Mouse (Mus musculus): ENCODE measurements around the gene Paqr6. TPM values are rescaled to one million over a fixed set of nuclear protein-coding genes. Genes with fewer than 3 reads are reported as not detected.
"Not testable (repeated sequence)": the region's sequence is repeated elsewhere in the genome, so short reads cannot be mapped to it uniquely, and the experiment has no call there.

The Paqr6 gene
- polyA plus RNA-seq, 1 experiment from 2014 or later = 2.9 TPM

- ATAC-seq = peak; percentile 48
- WGBS = 20% methylated on average over 6 of the region's 7 CpGs
- H3K4me3 ChIP-seq (ENCODE audit: low read length); H3K27ac ChIP-seq (ENCODE audit: low read depth, low read length); H3K9ac ChIP-seq (ENCODE audit: low read depth, low read length); H3K9me3 ChIP-seq (ENCODE audit: control insufficient read depth, low read length); H3K27me3 ChIP-seq (replicated peaks; ENCODE audit: control insufficient read depth, insufficient read depth, low read length); H3K36me3 ChIP-seq (ENCODE audit: control insufficient read depth, insufficient read depth, low read length); H3K4me2 ChIP-seq (ENCODE audit: low read length); H3K4me1 ChIP-seq (ENCODE audit: control insufficient read depth, insufficient read depth, low read depth, low read length): not testable (repeated sequence)
Observed at GRCm38 (mm10) chr3:88376644-88377043, 12.3 kb downstream of the Paqr6 start.

GRCm38 (mm10) chr3:88378599-88378998 is 14.2 kb downstream of the Paqr6 start, which contains the start of gene Bglap2:
TSS of gene Bglap2 (minus strand) at chr3:88378699.
- ATAC-seq; H3K9me3 ChIP-seq (ENCODE audit: control insufficient read depth, low read length); H3K9ac ChIP-seq (ENCODE audit: low read depth, low read length); H3K27me3 ChIP-seq (replicated peaks; ENCODE audit: control insufficient read depth, insufficient read depth, low read length); H3K4me3 ChIP-seq (ENCODE audit: low read length); H3K36me3 ChIP-seq (ENCODE audit: control insufficient read depth, insufficient read depth, low read length); H3K4me1 ChIP-seq (ENCODE audit: control insufficient read depth, insufficient read depth, low read depth, low read length); H3K27ac ChIP-seq (ENCODE audit: low read depth, low read length); H3K4me2 ChIP-seq (ENCODE audit: low read length): not testable (repeated sequence)
- WGBS = 73% methylated on average over 4 of the region's 5 CpGs

GRCm38 (mm10) chr3:88381389-88382315 is 17.3 kb downstream of the Paqr6 start:
- WGBS = 6% methylated on average over 17 of the region's 22 CpGs
- H3K27ac ChIP-seq (ENCODE audit: low read depth, low read length) = 0 out of 2 replicates have a peak overlapping the region, but pooled peaks have one; percentile 29
- not testable (repeated sequence) for H3K9me3 ChIP-seq (ENCODE audit: control insufficient read depth, low read length); H3K36me3 ChIP-seq (ENCODE audit: control insufficient read depth, insufficient read depth, low read length); H3K4me1 ChIP-seq (ENCODE audit: control insufficient read depth, insufficient read depth, low read depth, low read length); H3K27me3 ChIP-seq (replicated peaks; ENCODE audit: control insufficient read depth, insufficient read depth, low read length)
- peak overlapping the region; percentile 17; the same call in 1 of the 2 replicates for H3K4me3 ChIP-seq (ENCODE audit: low read length)
- peak overlapping the region; percentile 50 for H3K4me2 ChIP-seq (ENCODE audit: low read length)
- peak; percentile 89 for ATAC-seq
- H3K9ac ChIP-seq (ENCODE audit: low read depth, low read length) = peak overlapping the region; percentile 55

- peak; percentile 27; the same call in 1 of the 2 replicates for ATAC-seq
- not testable (repeated sequence) for H3K4me2 ChIP-seq (ENCODE audit: low read length); H3K27ac ChIP-seq (ENCODE audit: low read depth, low read length); H3K4me1 ChIP-seq (ENCODE audit: control insufficient read depth, insufficient read depth, low read depth, low read length); H3K36me3 ChIP-seq (ENCODE audit: control insufficient read depth, insufficient read depth, low read length); H3K9ac ChIP-seq (ENCODE audit: low read depth, low read length); H3K27me3 ChIP-seq (replicated peaks; ENCODE audit: control insufficient read depth, insufficient read depth, low read length); H3K4me3 ChIP-seq (ENCODE audit: low read length); H3K9me3 ChIP-seq (ENCODE audit: control insufficient read depth, low read length)
- WGBS = 24% methylated on average over 1 of the region's 7 CpGs
Observed at GRCm38 (mm10) chr3:88382383-88382782, 18.0 kb downstream of the Paqr6 start.

- no peaks in the 10 kb centered on the region for H3K4me1 ChIP-seq (ENCODE audit: control insufficient read depth, insufficient read depth, low read depth, low read length)
- 86% methylated on average over 5 of the region's 5 CpGs for WGBS
- no peak within 1 kb of the TSS for H3K27ac ChIP-seq (ENCODE audit: low read depth, low read length)
- no peaks in the 10 kb centered on the region for H3K9me3 ChIP-seq (ENCODE audit: control insufficient read depth, low read length)
- no peak within 1 kb of the TSS for H3K4me2 ChIP-seq (ENCODE audit: low read length)
- no peaks in the 10 kb centered on the region for H3K36me3 ChIP-seq (ENCODE audit: control insufficient read depth, insufficient read depth, low read length)
- ATAC-seq = no peak
- no peaks in the 10 kb centered on the region for H3K27me3 ChIP-seq (replicated peaks; ENCODE audit: control insufficient read depth, insufficient read depth, low read length)
- no peak within 1 kb of the TSS for H3K9ac ChIP-seq (ENCODE audit: low read depth, low read length)
- no peak within 1 kb of the TSS for H3K4me3 ChIP-seq (ENCODE audit: low read length)
Observed at GRCm38 (mm10) chr3:88384364-88384763, 20.0 kb downstream of the Paqr6 start, which contains the start of gene Bglap. TSS of gene Bglap (minus strand) at chr3:88384464.

GRCm38 (mm10) chr3:88393776-88394375 is 29.5 kb downstream of the Paqr6 start:
- Histone ChIP-seq H3K27me3 (replicated peaks; ENCODE audit: control insufficient read depth, insufficient read depth, low read length) (no peaks in the 10 kb centered on the region), H3K9ac (ENCODE audit: low read depth, low read length) (no peak overlapping the region), H3K4me1 (ENCODE audit: control insufficient read depth, insufficient read depth, low read depth, low read length) (no peaks in the 10 kb centered on the region), H3K4me2 (ENCODE audit: low read length) (no peak overlapping the region), H3K36me3 (ENCODE audit: control insufficient read depth, insufficient read depth, low read length) (no peaks in the 10 kb centered on the region), H3K9me3 (ENCODE audit: control insufficient read depth, low read length) (no peaks in the 10 kb centered on the region), H3K4me3 (ENCODE audit: low read length) (no peak overlapping the region), H3K27ac (ENCODE audit: low read depth, low read length) (no peak overlapping the region)
- WGBS = 86% methylated on average over 9 of the region's 9 CpGs
- no peak for ATAC-seq

GRCm38 (mm10) chr3:88395288-88395687 is 30.9 kb downstream of the Paqr6 start:
- no peak overlapping the region for H3K4me2 ChIP-seq (ENCODE audit: low read length)
- no peaks in the 10 kb centered on the region for H3K27me3 ChIP-seq (replicated peaks; ENCODE audit: control insufficient read depth, insufficient read depth, low read length)
- no peaks in the 10 kb centered on the region for H3K9me3 ChIP-seq (ENCODE audit: control insufficient read depth, low read length)
- ATAC-seq = no peak
- no peak overlapping the region for H3K27ac ChIP-seq (ENCODE audit: low read depth, low read length)
- H3K4me3 ChIP-seq (ENCODE audit: low read length) = no peak overlapping the region
- H3K36me3 ChIP-seq (ENCODE audit: control insufficient read depth, insufficient read depth, low read length) = no peaks in the 10 kb centered on the region
- H3K9ac ChIP-seq (ENCODE audit: low read depth, low read length) = no peak overlapping the region
- H3K4me1 ChIP-seq (ENCODE audit: control insufficient read depth, insufficient read depth, low read depth, low read length) = no peaks in the 10 kb centered on the region
- 87% methylated on average over 6 of the region's 6 CpGs for WGBS

GRCm38 (mm10) chr3:88395742-88396141 is 31.4 kb downstream of the Paqr6 start:
- H3K4me3 ChIP-seq (ENCODE audit: low read length) = no peak overlapping the region
- no peak overlapping the region for H3K27ac ChIP-seq (ENCODE audit: low read depth, low read length)
- 88% methylated on average over 8 of the region's 8 CpGs for WGBS
- no peaks in the 10 kb centered on the region for H3K27me3 ChIP-seq (replicated peaks; ENCODE audit: control insufficient read depth, insufficient read depth, low read length)
- no peaks in the 10 kb centered on the region for H3K4me1 ChIP-seq (ENCODE audit: control insufficient read depth, insufficient read depth, low read depth, low read length)
- no peak overlapping the region for H3K9ac ChIP-seq (ENCODE audit: low read depth, low read length)
- H3K9me3 ChIP-seq (ENCODE audit: control insufficient read depth, low read length) = no peaks in the 10 kb centered on the region
- no peak overlapping the region for H3K4me2 ChIP-seq (ENCODE audit: low read length)
- no peak for ATAC-seq
- no peaks in the 10 kb centered on the region for H3K36me3 ChIP-seq (ENCODE audit: control insufficient read depth, insufficient read depth, low read length)

- WGBS = 61% methylated on average over 2 of the region's 2 CpGs
- no peaks in the 10 kb centered on the region for H3K36me3 ChIP-seq (ENCODE audit: control insufficient read depth, insufficient read depth, low read length)
- H3K4me2 ChIP-seq (ENCODE audit: low read length) = no peak overlapping the region
- no peak overlapping the region for H3K27ac ChIP-seq (ENCODE audit: low read depth, low read length)
- peak; percentile 42; the same call in 1 of the 2 replicates for ATAC-seq
- H3K4me3 ChIP-seq (ENCODE audit: low read length) = no peak overlapping the region
- no peaks in the 10 kb centered on the region for H3K9me3 ChIP-seq (ENCODE audit: control insufficient read depth, low read length)
- no peaks in the 10 kb centered on the region for H3K27me3 ChIP-seq (replicated peaks; ENCODE audit: control insufficient read depth, insufficient read depth, low read length)
- no peak overlapping the region for H3K9ac ChIP-seq (ENCODE audit: low read depth, low read length)
- no peaks in the 10 kb centered on the region for H3K4me1 ChIP-seq (ENCODE audit: control insufficient read depth, insufficient read depth, low read depth, low read length)
Observed at GRCm38 (mm10) chr3:88398666-88399065, 34.3 kb downstream of the Paqr6 start.
